Mouse (Mus musculus): ENCODE measurements around the gene Cd101. TPM values are rescaled to one million over a fixed set of nuclear protein-coding genes. Genes with fewer than 3 reads are reported as not detected.

The Cd101 gene
- polyA plus RNA-seq, 1 experiment: 1.4 TPM

GRCm38 (mm10) chr3:101003575-101004356, 25.6 kb downstream of the Cd101 start:
- H3K36me3 ChIP-seq (ENCODE audit: control insufficient read depth, insufficient read depth, low read length): no peaks in the 10 kb centered on the region
- DNase-seq: no peak
- H3K27me3 ChIP-seq (ENCODE audit: control insufficient read depth, insufficient read depth, low read length): no peaks in the 10 kb centered on the region
- TF ChIP-seq POLR2A (IDR thresholded peaks at IDR 0.05; ENCODE audit: control insufficient read depth, extremely low read depth, insufficient read depth, low read length, poor library complexity): no peak
- TF ChIP-seq CTCF (IDR thresholded peaks at IDR 0.05; ENCODE audit: borderline replicate concordance, control insufficient read depth, extremely low read depth, insufficient read depth, low read length, poor library complexity): peak; percentile 36; the same call in 1 of the 2 replicates
- H3K4me1 ChIP-seq (replicated peaks; ENCODE audit: control insufficient read depth, insufficient read depth, low read length): peaks cover 9% of the 10 kb centered on the region
- WGBS: 20% methylated on average over 15 of the region's 15 CpGs
- no peak overlapping the region for H3K27ac ChIP-seq (ENCODE audit: control insufficient read depth, insufficient read depth, low read length)
- no peak overlapping the region for H3K4me3 ChIP-seq (ENCODE audit: control insufficient read depth, insufficient read depth, low read length)

- no peak overlapping the region for H3K4me3 ChIP-seq (ENCODE audit: control insufficient read depth, insufficient read depth, low read length)
- H3K36me3 ChIP-seq (ENCODE audit: control insufficient read depth, insufficient read depth, low read length): no peaks in the 10 kb centered on the region
- no peaks in the 10 kb centered on the region for H3K27me3 ChIP-seq (ENCODE audit: control insufficient read depth, insufficient read depth, low read length)
- DNase-seq: no peak
- H3K27ac ChIP-seq (ENCODE audit: control insufficient read depth, insufficient read depth, low read length): no peak overlapping the region
- 73% methylated on average over 2 of the region's 2 CpGs for WGBS
- no peak for TF ChIP-seq POLR2A (IDR thresholded peaks at IDR 0.05; ENCODE audit: control insufficient read depth, extremely low read depth, insufficient read depth, low read length, poor library complexity)
- no peak for TF ChIP-seq CTCF (IDR thresholded peaks at IDR 0.05; ENCODE audit: borderline replicate concordance, control insufficient read depth, extremely low read depth, insufficient read depth, low read length, poor library complexity)
- peaks cover 17% of the 10 kb centered on the region for H3K4me1 ChIP-seq (replicated peaks; ENCODE audit: control insufficient read depth, insufficient read depth, low read length)
These were observed 29.6 kb downstream of the Cd101 start for GRCm38 (mm10) chr3:100999732-101000131.

- Histone ChIP-seq H3K4me3 (ENCODE audit: control insufficient read depth, insufficient read depth, low read length) (no peak overlapping the region), H3K36me3 (ENCODE audit: control insufficient read depth, insufficient read depth, low read length) (no peaks in the 10 kb centered on the region), H3K27me3 (ENCODE audit: control insufficient read depth, insufficient read depth, low read length) (no peaks in the 10 kb centered on the region), H3K27ac (ENCODE audit: control insufficient read depth, insufficient read depth, low read length) (no peak overlapping the region), H3K4me1 (replicated peaks; ENCODE audit: control insufficient read depth, insufficient read depth, low read length) (peaks cover 23% of the 10 kb centered on the region)
- peak; percentile 85; the same call in 1 of the 2 replicates for TF ChIP-seq CTCF (IDR thresholded peaks at IDR 0.05; ENCODE audit: borderline replicate concordance, control insufficient read depth, extremely low read depth, insufficient read depth, low read length, poor library complexity)
- no peak for TF ChIP-seq POLR2A (IDR thresholded peaks at IDR 0.05; ENCODE audit: control insufficient read depth, extremely low read depth, insufficient read depth, low read length, poor library complexity)
- WGBS: 25% methylated on average over 6 of the region's 6 CpGs
- DNase-seq: peak; percentile 89
These were observed 30.4 kb downstream of the Cd101 start for GRCm38 (mm10) chr3:100998904-100999340.

- no peak for TF ChIP-seq CTCF (IDR thresholded peaks at IDR 0.05; ENCODE audit: borderline replicate concordance, control insufficient read depth, extremely low read depth, insufficient read depth, low read length, poor library complexity)
- no peak for TF ChIP-seq POLR2A (IDR thresholded peaks at IDR 0.05; ENCODE audit: control insufficient read depth, extremely low read depth, insufficient read depth, low read length, poor library complexity)
- Histone ChIP-seq H3K4me3 (ENCODE audit: control insufficient read depth, insufficient read depth, low read length) (no peak overlapping the region), H3K36me3 (ENCODE audit: control insufficient read depth, insufficient read depth, low read length) (no peaks in the 10 kb centered on the region), H3K4me1 (replicated peaks; ENCODE audit: control insufficient read depth, insufficient read depth, low read length) (peaks cover 22% of the 10 kb centered on the region), H3K27ac (ENCODE audit: control insufficient read depth, insufficient read depth, low read length) (no peak overlapping the region), H3K27me3 (ENCODE audit: control insufficient read depth, insufficient read depth, low read length) (no peaks in the 10 kb centered on the region)
- WGBS: 76% methylated on average over 10 of the region's 10 CpGs
- DNase-seq: peak; percentile 29
These were observed 31.4 kb downstream of the Cd101 start for GRCm38 (mm10) chr3:100997785-100998570.

GRCm38 (mm10) chr3:100994252-100994651, 35.1 kb downstream of the Cd101 start:
- Histone ChIP-seq H3K36me3 (ENCODE audit: control insufficient read depth, insufficient read depth, low read length) (no peaks in the 10 kb centered on the region), H3K27me3 (ENCODE audit: control insufficient read depth, insufficient read depth, low read length) (no peaks in the 10 kb centered on the region), H3K27ac (ENCODE audit: control insufficient read depth, insufficient read depth, low read length) (no peak overlapping the region), H3K4me3 (ENCODE audit: control insufficient read depth, insufficient read depth, low read length) (no peak overlapping the region), H3K4me1 (replicated peaks; ENCODE audit: control insufficient read depth, insufficient read depth, low read length) (peaks cover 22% of the 10 kb centered on the region)
- TF ChIP-seq CTCF (IDR thresholded peaks at IDR 0.05; ENCODE audit: borderline replicate concordance, control insufficient read depth, extremely low read depth, insufficient read depth, low read length, poor library complexity) (no peak), POLR2A (IDR thresholded peaks at IDR 0.05; ENCODE audit: control insufficient read depth, extremely low read depth, insufficient read depth, low read length, poor library complexity) (no peak)
- no peak for DNase-seq
- WGBS: 93% methylated on average over 4 of the region's 4 CpGs

GRCm38 (mm10) chr3:100993718-100994117, 35.6 kb downstream of the Cd101 start:
- 29% methylated on average over 15 of the region's 15 CpGs for WGBS
- TF ChIP-seq POLR2A (IDR thresholded peaks at IDR 0.05; ENCODE audit: control insufficient read depth, extremely low read depth, insufficient read depth, low read length, poor library complexity): no peak
- no peak for TF ChIP-seq CTCF (IDR thresholded peaks at IDR 0.05; ENCODE audit: borderline replicate concordance, control insufficient read depth, extremely low read depth, insufficient read depth, low read length, poor library complexity)
- Histone ChIP-seq H3K4me1 (replicated peaks; ENCODE audit: control insufficient read depth, insufficient read depth, low read length) (peaks cover 20% of the 10 kb centered on the region), H3K27ac (ENCODE audit: control insufficient read depth, insufficient read depth, low read length) (peak overlapping the region; percentile 21; the same call in 1 of the 2 replicates), H3K27me3 (ENCODE audit: control insufficient read depth, insufficient read depth, low read length) (no peaks in the 10 kb centered on the region), H3K36me3 (ENCODE audit: control insufficient read depth, insufficient read depth, low read length) (no peaks in the 10 kb centered on the region), H3K4me3 (ENCODE audit: control insufficient read depth, insufficient read depth, low read length) (peak overlapping the region; percentile 22)
- peak; percentile 60 for DNase-seq
